Mouse (Mus musculus) spleen, adult 18-20 months (tissue): ENCODE data around the gene Ddx18.

ENCODE experiments used
- DNase-seq, 2 experiments: peaks; one replicate each; pipeline ENCODE4 v3.0.0; 2022; ENCODE audit warnings: mixed read lengths in 2 of 2

Gene Ddx18

DNA sequence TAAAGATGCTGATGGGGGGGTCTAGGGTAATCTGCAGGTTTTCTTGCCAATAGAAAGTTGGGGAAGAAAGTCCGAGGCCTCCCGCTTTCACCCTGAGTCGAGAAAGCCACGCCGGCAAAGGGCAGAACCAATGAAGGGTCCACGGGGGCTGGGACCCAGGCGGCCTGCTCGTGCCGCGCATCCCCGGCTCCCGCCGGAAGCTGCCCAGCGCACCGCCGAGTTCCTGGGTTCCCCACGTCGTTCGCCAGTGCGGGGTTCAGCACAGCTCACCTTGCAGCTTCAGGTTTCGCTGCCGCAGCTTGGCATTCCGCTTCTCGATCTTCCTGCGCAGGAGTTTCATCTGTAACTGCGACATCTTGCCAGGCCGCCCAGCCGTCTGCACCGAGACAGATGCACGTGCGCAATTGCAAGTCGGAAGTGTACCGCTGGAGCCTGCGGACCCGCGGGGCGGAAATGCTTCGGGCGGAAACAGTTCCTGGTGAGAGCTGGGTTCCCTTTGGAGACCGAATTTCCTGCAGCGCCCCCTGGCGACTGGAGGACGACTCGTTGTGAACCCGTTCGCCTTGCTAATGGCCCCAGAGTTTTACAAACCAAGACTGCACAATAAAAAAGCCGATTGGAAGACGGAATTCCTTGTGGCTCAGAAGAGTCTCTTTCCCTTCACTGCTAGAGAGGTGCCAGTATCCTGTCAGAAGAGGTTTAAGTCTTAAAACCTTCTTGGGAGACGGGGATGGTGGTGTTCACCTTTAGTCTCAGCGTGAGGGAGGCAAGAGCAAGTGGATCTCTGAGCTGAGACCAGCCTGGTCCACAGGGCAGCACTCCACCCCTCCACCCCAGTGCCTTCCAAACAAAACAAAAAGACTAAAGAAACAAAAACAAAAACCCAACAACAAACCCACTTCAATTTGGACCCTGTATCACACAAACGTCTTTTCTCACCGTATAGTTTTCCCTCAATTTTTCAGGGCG lies at the start of gene Ddx18:
TSS of gene Ddx18 (minus strand) at position 469 of the 969 bp plus-strand sequence.
- DNase-seq, result peak; percentile 87 to 97

DNA sequence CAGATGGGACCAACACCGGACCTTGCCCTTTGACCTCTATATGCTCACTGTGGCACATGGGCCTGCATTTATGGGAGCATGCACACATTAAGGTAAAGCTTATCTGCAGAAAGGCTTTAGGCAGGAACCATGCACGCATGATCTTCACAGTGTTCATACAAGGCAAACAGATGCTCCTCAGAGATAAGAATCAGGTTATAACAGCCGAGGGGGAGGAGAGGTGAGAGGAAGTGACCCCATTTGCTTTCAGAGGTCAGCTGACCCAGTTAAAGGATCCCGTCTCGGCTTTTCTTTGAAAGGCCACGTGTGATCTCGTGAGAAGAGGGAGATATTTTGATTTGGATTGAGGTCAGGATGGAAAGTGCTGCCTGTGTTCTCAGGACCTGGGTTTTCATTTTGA lies 40.2 kb upstream of the Ddx18 start:
- DNase-seq, result no peak

DNA sequence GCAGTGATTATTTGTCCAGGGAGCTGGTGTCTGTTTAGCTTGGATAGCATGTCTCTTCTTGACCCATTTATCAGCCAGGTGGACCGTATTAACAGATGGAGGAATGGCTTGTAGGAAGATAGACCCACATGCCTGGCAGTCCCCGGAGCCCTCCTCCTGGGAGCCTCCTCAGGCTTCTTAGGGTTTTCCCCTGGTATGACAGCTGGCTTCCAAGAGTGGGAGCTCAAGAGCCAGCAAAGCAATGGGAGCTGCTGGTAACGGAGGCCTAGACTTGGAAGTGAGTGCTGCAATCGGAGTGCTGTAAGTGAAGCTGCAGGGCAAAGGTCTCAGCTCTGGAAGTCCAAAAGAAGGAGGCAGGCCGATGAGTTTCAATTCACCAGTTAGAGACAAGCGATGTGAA lies 37.3 kb upstream of the Ddx18 start:
- no peak for DNase-seq

DNA sequence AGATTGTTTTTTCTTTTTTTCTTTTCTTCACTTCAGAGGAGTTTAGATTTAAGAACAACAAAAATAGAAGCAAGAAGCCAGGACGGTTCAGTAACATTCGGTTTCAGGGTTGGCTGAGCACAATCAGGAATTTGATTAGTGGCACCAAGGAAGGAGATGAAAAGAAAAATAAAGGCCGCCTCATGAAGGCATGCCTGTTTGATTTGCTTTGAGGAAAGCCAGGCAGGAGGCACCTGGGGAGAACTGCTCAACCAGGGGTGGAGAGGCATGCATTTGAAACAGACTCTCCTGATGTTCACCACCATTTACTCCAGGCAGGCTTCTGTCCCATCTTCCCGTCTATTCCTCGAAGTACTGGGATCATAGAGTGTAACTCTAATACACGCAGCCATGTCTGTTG lies 34.1 kb upstream of the Ddx18 start:
- no peak for DNase-seq

DNA sequence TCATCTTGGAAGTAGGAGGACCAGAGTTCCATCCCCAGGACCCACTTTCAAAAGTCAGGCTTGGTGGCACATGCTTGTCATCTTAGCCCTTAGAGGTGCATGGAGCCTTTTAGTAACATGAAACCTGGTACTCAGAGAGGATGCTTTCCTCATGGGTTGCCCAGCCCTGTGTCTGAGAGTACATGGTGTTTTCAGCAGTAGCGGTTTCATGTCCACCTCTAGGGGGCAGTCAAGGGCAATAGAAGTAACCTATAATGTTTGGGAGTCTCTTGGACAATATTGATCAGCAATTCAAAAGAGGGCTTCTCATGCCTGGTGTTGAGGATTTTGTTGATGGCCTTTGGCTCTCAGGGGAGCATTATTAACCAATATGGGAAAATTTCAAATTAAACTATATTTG lies 33.3 kb upstream of the Ddx18 start:
- DNase-seq, result no peak

DNA sequence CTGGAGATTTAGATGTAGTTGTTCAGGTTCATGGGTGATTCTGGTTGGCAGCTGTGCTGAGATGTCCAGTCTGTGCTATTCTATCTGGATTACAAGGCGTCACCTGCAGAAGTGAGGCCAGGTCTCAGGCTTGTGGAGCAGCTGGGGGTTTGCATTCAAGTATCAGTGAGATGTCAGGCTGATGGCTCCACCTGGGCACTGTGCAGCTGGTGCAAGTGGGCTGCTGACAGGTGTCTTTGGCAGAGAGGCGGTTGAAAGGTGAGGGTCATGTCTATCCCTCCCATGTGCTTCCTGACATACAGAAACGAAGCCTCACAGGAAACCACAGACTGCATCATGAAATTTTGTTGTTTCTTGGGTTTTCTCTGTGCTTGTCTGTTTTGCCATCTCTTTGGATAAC lies 30.6 kb upstream of the Ddx18 start:
- no peak for DNase-seq

DNA sequence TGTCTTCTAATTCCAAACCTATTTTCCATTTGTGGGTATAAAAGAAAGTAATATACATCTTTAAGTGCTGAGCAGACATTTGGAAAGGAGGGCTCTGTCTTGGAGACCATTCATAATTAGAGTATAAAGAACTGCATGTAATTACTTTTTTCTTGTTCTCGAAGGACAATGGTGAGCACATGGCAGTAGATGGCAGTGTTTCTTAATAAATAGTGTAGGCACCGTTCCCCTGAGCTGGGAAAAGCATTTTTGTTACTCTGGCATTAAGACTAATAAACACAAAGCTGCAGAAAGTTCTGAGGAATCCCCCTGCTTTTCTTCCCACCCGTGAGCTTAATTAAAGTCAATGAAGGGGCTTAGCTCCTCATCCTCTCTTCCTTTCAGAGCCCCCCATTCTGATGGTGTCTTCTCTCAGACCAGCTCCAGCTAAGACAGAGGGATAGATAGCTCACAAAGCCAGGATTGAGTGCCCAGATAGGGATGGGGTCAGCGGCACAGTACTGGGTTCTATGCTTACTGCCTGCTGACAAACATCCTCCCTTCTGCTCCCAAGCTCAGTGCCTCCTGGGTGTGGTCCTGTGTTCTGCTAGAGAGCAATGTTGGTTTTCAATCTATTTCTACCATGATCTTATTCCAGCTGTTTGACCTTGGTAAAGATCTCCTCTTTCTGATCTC lies 29.3 kb upstream of the Ddx18 start:
- DNase-seq, result no peak

DNA sequence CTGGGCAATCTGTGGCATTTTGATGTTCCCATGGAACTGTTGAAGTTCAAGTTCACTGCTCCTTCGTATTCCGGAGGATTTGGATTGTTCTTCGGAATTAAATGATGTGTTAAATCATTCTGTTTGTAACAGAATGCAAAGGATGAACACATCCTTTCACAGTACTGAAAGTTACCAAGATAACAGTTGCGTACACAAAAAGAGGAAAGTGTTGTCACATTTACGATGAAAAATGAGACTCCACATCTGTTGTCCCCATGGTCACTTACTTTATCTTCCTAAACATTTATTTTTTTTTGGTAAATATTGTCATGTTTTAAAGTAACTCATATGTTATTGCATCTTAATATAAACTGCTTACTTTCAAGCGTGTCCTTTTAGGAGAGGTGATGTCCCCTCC lies 17.0 kb upstream of the Ddx18 start:
- no peak for DNase-seq

DNA sequence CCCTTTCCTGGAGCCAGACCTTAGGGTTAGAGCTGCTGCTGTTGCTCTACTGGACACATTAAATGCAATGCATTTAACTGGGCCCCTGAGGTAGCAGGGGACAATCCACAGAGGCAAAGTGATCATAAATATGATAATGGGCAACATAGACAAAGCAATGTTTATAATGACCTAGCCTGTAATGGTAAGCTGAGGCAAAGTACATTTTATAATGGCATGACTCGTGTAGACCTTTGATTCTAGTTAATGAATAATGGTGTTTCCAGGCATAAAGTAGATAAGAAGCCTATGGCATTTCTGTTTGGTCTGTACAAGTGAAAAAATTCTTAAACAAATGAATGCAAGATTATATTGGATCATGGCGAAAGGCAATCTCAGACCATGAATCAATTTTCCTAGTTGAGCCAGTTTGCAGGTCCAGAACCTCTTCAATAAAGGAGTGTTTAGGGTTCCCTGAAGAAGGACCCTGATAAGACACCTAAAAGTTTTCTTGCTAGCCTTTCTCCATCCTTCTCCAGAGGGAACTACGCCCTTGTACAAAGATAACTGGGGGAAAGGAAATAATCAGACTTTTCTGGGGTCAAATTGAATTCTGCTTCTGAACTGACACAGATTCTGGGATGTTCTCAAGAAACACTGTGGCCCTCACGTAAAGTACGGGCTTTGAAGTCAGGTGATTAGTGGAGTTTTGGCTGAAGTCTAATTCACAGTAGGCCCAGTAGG lies 13.5 kb upstream of the Ddx18 start:
- no peak for DNase-seq

DNA sequence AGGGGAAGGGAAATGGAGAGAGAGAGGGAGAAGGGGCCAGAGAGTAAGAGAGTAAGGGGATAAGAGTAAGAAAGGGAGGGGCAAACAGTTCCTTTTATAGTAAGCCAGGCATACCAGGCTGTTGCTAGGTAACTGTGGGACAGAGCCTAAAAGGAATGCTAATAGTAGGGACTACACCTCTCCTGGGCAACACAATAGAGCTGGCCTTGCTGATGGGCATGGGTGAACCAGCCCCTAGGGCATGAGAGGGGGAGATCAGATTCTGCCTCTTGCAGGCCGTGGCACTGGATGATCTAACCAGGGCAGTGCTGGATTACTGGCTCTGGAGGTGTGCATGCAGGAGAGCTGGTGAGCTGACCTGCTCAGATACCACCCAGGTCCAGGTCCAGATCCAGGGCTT lies 9.7 kb upstream of the Ddx18 start:
- no peak for DNase-seq

DNA sequence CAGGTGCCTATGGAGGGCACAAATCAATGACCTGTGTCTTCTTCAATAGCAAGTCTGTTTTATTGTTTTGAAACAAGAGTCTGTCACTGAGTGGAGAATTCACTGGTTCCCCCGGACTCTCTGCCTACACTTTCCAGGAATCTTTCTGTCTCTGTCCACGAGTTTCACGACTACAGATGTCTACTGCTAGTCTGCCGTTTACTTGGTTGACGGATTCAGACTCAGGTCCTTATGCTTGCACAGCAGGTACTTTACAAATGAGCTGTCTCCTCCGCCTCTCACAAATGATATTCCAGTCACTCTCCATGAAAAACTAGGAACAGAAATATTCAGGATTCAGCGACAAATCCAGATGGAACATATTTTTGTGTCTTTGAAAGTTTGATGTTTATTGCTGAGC lies 2.7 kb upstream of the Ddx18 start:
- no peak for DNase-seq

DNA sequence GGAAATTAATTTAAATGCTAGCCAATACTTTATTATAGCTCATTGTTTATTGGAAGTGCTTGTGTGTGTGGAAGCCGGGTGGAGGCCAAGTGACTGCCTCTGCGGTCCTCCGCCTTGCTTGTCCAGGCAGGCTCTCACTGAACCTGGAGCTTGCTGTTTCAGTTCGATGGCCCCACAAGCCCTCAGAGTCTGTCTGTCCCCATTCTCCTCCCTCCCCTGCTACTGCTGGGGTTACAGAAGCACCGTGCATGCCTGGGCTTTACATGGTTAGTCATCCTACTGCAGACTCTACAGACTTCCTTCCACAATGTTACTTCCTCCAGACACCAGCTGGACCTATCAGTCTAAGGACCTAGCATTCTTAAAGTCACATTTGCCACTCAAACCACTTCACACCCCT lies 9.9 kb downstream of the Ddx18 start:
- DNase-seq, result no peak

DNA sequence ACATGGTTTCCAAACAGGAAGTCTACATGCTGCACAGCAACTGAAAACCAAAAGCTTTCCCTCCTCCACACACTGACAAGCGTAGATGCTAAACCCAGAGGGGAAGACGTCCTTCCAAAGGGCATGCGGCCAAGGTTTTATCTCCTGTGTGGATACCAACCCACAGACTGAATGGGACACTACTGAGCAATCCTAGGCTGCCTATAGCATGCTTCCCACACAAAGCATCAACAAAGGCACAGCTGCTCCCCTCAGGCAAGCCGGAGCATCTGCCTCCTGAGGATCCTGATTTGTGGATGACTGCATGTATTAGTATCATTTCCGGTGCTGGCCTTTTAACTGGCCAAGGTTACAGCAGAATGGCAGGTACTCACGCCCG lies 16.3 kb downstream of the Ddx18 start:
- no peak for DNase-seq

DNA sequence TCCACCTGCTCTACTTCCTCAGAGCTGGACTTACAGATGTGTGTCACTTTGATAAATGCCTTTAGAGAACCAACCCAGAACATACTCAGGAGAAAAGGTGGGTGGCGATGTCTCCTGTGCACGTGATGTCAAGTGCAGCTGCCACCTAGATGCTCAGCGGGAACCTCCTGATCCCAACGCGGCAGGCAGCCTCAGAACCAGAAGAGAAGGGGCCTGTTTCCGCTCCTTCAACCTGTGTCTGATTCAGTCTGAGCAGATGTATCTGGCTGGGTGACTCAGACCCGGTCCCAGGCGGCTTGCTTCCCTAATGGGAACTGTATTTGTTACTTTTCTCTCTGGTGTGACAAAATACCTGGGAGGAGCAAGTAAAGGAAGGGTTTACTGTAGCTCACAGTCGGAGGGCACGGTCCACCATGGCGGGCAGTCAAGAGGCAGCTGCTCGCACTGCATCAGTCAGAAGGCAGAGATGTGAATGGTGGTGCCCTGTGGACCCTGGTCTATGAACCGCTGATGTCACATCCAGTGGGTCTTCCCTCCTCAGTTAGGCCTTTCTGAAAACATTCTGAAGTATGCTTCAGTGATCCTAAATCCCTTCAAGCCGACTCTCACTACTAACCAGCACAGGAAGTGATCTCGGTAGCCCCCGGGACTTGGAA lies 16.9 kb downstream of the Ddx18 start:
- no peak for DNase-seq

DNA sequence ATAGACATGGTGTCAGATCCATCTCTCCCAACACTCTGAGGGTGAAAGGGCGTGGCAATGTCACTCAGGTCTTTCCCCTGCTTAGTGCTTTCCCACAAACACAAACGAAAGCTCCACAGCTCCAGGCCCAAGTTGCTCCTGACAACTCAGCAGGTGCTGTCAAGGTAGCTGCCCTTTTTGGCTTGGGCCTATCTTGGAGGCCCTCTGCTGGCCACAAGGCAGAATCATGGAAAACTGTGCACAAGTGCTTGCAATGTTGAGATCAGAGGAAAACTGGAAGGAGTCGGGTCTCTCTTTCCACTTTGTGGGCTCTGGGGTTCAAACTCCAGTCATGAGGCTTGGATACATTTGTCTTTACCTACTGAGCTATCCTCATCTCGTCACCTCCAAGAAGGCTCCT lies 18.3 kb downstream of the Ddx18 start:
- no peak for DNase-seq

DNA sequence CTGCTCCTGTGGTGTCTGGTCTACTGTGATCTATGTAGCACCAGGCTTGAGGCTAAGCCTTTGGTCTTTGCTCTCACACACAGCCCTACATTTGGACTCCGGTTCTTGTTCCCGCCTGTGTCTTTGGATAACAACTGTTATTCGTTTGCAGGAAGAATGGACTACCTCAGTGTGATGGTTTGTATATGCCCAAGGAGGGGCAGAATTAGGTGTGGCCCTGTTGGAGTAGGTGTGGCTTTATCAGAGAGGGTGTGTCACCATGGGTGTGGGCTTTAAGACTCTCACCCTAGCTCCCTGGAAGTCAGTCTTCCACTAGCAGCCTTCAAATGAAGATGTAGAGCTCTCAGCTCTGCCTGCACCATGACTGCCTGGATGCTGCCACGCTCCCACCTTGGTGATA lies 19.1 kb downstream of the Ddx18 start:
- no peak for DNase-seq

DNA sequence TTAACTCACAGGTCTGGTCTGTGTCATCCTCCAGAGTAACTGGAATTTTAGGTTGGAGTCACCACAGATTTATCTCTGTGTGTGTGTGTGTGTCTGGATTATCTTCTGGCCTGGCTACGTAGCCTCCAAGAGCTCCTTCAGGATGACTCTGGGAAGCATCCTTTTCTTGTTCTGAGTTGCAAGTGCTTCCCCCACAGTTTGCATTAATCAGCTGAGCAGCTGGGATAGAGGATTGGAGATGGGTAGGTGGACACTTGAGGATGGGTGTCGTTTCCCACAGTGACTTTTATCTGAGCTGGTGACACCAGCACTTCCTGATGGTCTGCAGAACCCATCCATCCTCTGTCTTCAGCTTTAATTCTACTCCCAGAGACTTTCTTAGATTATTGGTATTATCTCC lies 20.9 kb downstream of the Ddx18 start:
- no peak for DNase-seq

DNA sequence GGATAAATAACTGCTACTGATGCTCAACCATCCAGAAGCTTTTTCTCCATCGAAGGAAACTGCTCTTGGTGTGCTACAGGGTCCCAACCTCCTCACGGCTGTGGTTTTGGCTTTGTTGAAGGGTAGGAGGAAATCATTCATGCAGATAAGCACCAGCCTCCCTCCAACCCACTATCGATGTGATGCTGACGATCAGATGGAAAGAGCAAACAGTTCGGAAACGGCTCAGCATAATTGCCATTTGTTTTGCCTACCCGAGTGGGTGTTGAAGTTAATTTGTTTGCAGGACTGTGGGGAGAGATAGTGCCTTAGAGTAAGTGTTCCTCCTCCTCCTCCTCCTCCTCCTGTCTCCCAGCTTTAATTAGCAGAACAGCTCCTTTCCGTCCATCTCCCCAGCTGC lies 27.4 kb downstream of the Ddx18 start:
- DNase-seq, result no peak

DNA sequence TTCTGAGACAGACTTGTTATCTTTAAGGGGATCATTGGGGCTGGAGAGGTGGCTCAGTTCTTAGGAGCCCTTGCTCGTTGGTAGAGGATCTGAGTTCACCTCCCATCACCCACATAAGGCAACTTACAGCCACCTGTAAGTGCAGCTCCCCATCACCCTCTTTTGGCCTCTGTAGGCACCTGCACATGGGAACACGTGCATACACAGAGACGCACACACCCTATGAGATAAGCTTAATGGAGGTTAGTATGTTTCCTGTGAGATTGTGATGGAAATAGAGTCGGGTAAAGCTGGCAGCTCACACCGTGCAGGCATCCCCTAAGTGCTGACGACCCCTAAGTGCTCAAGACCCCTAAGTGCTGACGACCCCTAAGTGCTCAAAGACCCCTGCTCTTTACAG lies 36.4 kb downstream of the Ddx18 start:
- no peak for DNase-seq

DNA sequence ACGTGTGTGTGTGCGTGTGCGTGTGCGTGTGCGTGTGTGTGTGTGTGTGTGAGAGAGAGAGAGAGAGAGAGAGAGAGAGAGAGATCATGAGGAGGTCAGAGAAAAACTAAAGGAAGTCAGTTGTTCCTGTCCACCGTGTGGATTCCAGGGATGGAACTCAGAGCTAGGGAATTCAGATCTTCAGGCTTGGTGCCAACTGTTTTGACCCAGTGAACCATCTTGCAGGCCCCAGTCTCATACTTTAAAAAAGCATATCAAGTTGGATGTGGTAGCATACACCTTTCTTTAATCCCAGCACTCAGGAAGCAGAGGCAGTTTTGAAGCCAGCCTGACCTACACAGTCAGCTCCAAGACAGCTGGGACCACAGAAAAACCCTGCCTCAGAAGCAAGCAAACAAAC lies 38.5 kb downstream of the Ddx18 start:
- no peak for DNase-seq

DNA sequence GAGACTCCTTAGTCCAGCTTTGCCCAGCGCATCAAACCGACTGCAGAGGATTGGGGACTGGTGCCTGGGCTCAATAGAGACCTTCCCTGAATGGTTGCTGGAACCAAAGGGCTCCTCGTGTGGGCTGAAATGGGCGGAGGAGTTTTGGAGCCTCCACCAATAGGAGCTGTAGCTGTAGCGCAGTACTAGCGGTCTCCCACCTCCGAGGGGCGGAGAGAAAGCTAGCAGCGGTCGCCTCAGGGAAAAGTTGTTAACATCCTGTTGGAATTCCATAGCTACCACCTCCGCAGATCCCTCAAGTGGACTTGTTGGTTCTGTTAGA lies 39.4 kb downstream of the Ddx18 start, which contains the start of gene Htr5b:
TSS of gene Htr5b (minus strand) at position 67 of the 322 bp plus-strand sequence.
- DNase-seq, result no peak

DNA sequence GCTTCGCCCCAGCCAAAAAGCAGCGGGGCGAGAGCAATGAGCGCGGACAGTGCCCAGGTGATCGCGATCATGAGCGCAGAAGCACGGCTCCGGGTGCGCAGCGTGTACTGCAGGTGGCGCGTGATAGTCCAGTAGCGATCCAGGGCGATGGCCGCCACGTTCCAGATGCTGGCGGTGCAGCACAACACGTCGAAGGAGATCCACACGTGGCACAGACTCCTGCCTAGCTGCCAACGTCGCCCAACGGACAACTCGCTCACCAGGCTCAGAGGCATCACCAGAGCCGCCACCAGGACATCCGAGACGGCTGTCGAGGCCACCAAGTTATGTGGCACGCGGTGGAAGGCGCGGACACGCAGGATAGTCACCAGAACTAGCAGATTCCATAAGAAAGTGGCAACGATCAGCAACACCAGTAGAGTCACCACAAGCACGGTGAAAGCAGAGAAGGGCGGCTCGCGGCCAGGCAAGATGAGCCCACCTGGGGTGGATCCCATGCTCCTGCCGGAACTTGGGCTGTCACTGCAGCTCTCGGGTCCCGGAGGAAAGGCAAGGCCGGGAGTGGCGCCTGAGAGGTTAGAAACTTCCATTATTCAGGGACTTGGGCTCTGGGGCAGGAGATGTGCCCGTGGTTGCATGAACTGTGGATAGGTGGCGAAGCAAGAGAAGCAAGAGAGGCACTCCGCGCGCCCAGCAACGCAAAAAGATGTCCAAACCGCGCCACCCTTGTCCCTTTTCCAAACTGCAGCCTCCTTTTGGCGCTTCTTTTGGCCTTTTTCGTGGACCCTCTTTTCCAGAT lies 40.0 kb downstream of the Ddx18 start:
- DNase-seq, result no peak
